Mouse (Mus musculus) cerebellum, postnatal 10 days (tissue): Measurements from ENCODE around the gene 4930415L06Rik.

ENCODE experiments used
- DNase-seq, 2 experiments: peaks; one replicate each; pipeline ENCODE4 v3.0.0; 2021; ENCODE audit warnings: mixed read lengths in 2 of 2

Gene 4930415L06Rik

GRCm38 (mm10) chrX:89932752-89933151 is at the start of gene 4930415L06Rik:
Gene 4930415L06Rik, minus strand, starts transcription at chrX:89932852.
- no peak for DNase-seq

- DNase-seq, result peak; percentile 75 to 76
Measured at GRCm38 (mm10) chrX:89978621-89979020, 46.0 kb upstream of the 4930415L06Rik start.

GRCm38 (mm10) chrX:89904871-89905270 is 27.8 kb downstream of the 4930415L06Rik start:
- no peak for DNase-seq
